Mouse (Mus musculus): Measurements from ENCODE around the gene Rbm17.
"Not testable (repeated sequence)": the region's sequence is repeated elsewhere in the genome, so short reads cannot be mapped to it uniquely, and the experiment has no call there.

The Rbm17 gene

DNA sequence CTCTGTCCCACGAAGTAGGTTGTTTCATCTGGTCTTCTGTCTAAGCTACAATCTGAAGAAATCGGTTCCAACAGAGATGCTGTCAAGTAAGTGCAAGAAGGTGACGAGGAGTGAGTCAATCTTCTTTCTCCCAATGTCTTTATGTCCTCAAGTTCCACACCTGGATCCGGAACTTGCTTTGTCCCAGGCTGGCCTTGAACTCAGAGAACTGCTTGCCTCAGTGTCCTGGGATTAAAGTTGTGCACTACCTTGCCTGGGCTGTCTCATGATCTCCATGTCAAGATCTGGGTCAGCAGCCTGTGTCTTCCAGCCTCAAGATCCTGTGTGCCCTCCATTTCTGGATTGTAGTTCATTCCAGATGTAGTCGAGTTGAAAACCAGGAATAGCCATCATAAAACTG is at the start of gene Rbm17:
Gene Rbm17 (minus strand): TSS at position 101 of the 400 bp plus-strand sequence.
- DNase-seq (ENCODE audit: low read depth): peak; percentile 21

DNA sequence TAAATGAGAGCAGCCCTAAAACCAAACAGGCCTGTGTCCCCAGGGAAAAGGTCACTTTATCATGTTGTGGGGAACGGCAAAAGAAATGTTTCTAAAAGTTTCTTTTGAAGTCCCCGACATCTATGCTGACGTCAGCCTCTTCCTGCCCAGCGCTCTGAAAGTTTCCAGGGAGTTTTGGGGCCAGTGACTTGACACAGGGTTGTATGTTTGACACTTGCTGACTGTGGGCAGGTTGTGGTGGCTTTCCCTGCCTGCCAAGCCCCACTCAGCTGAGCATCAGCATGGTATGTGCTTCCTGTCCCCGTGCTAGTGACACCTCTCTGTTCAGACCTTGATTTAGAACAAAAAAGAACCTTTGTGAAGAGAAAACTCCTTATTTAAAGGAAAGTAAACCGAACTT is 49.4 kb upstream of the Rbm17 start:
- DNase-seq (ENCODE audit: low read depth): peak; percentile 95

DNA sequence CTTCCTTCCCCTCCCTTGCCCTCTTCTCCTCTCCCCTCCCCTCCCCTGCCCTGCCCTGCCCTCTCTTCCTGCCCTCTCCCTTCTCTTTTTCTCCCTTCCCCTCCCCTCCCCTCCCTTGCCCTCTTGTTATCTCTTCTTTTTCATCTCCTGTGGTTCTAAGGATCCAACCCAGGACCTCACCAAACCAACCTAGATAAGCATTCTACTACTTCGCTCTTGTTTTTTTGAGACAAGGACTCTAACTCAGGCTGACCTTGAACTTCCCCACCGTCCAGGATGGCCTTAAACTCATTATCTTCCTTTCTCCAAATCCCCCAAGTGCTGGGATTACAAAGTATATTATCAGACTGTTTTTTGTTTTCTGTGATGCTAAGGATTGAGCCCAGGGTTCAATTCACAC is 48.8 kb upstream of the Rbm17 start:
- DNase-seq (ENCODE audit: low read depth): peak; percentile 79

DNA sequence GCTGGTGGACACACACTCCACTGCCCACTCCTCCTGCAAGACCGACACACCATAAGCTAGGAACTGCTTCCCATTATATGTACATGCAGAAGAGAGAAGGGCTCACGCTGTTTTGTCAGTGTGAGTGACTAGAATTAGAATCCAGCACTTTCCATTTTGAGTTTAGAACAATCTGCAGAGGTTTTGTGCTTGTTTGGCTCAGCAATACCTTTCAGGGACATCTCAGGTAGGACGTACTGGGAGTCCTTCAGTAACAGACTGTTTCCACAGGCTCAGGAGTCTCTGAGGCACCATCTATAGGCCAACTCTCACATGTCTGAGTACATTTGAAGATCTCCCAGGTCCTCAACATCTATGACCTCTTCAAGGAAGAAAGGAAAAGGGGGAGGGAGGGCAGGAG is 48.2 kb upstream of the Rbm17 start:
- peak; percentile 67 for DNase-seq (ENCODE audit: low read depth)

DNA sequence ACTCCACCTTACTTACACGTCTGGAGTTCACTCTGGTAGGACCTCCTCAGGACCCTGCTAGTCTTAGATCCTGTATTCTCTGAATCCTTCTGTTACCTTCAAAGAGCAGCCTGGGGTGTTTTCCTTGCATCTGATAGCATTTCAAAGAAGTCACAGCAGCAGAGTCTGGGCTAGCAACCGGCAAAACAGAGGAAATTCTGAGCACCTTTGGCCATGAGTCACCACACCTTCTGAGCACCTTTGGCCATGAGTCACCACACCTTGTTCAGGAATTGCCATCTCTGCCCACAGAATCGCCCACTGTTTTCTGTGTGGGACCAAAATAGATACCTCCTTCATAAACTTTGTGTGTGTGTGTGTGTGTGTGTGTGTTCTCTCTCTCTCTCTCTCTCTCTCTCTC is 47.5 kb upstream of the Rbm17 start:
- DNase-seq (ENCODE audit: low read depth): peak; percentile 87

DNA sequence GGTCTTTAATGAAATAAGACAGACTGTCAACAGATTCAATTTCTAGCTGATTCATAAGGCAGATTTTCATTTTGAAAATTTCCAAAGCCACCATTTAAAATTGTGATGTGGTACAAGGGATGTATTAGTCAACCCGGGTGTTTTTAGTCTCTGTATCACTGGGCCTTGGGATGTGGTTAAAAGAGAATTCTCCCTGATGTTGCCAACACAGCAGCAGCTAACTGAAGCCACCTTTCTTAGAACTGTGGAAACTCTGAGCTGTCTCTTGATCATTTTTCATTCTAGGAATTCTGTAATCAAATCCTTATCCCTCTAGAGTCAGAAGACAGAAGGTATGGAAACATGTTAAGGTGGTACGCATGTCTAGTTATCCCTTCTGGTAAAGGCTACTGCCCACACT is 41.3 kb upstream of the Rbm17 start:
- DNase-seq (ENCODE audit: low read depth): peak; percentile 80

DNA sequence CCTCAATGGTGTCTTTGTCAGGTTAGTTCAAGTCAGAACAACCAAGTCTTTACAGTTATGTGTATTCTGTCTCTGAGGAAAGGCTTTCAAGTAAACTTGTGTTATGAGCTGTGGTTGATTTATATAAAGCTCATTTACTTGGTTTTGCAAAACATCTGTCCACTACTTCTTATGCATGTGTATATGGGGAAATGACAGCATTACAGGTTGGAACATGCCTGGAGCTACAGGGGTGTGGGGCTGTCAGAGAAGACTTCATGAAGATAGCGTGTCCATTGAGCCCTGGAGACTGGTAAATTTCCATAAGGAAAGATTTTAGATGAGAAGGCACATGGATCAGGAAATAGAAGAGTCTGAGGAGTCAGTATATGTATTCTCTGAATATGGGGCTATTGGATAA is 40.1 kb upstream of the Rbm17 start:
- DNase-seq (ENCODE audit: low read depth): no peak

DNA sequence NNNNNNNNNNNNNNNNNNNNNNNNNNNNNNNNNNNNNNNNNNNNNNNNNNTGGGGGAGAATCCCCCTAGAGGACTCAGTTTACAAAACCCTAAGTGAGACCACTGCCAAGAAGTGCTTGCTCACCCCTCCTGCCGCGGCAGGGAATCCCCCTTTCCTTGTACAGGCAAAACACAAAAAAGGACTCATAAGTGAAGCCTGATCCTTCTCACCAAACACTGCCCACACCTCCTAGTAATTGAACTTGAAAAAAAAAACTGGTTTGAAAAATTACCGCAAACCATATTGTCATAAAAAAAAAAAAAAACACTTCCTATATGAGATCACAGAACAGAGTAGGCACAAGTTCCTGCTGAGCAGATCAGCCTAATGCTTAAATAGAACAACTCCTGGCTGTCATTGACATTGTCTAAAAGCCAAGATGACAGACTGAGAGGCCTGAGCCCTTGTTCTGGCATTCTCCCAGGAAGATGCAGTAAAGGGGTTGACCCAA is 38.5 kb upstream of the Rbm17 start, which contains the start of gene Il2ra:
Gene Il2ra (plus strand): TSS at position 357 of the 491 bp plus-strand sequence.
- DNase-seq (ENCODE audit: low read depth): peak; percentile 88

DNA sequence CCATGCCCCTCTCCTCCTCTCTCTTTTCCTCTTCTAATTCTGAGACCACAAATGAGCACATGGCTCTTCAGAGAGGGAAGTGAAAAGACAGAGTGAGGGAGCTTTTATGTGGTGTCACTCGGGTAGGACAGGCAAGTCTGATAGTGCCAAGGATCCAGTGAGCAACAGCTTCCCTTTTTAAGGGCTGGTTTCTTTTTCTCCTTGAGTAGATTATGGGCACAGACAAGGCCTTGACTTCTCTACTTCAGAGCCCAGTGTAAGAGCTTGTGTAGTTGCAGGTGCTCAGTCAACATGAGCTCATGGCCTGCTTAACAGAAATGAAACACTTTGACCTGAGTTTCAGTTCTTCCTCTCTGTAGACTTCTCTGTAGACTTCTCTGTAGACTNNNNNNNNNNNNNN is 33.2 kb upstream of the Rbm17 start:
- peak; percentile 78 for DNase-seq (ENCODE audit: low read depth)

DNA sequence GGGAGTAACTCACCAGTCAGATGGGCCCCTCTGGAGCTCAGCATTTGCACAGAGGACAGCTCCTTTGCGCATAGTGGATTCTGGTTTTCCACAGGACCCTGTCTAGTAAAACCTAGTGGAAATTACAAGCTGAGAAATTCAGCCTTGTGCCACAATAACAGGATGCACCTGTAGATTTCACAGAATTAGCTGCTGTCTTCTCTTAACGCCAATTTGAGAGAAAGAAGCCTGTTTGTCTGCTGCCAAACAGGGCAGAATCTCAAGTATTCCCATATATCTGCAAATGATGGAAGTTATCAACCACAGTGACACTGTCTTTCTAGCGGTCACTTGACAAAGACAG is 32.2 kb upstream of the Rbm17 start:
- DNase-seq (ENCODE audit: low read depth): no peak

DNA sequence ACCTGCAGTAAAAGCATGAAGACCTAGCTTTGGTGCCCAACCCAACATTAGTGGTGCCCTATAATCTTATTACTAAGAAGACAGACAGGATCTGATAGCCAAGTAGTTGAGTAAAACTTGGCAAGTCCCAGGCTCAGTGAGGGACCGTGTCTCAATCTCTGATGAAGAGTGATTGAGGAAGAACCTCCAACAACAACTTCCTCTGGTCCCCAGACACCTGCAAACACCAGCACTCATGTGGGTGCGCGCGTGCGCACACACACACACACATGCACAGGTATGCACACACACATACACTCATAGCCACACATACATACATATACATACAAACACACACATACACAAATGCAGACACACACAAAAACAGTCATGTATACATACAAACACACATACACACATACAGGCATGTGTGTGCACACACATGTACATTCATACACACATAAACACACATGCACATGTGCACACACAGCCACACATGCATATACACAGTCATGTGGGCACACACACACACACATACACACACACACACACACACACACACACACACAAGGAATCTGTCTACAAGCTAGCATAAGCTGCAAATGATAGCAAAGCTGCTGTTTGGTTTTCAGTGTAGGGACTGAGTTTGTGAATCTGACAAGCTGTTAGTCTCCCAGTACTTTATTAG is 31.7 kb upstream of the Rbm17 start:
- DNase-seq (ENCODE audit: low read depth): peak; percentile 76

DNA sequence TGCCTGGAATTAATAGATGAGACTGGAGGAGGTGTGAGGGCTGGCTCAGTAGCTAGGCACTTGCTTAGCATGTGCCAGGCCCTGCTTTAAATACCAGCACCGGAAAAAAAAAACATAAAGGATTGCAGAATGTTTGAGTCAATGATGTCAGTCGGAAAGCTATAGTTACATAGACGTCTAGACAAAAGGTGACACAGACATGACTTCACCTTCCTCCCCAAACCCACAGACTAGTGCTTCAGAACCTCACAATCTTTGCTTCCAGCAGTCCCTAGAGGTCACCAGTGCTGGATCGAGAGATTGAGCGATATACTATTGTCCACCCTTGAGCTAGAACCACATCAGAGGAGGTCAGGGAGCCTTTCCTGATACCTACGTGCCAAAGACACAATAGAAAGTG is 31.1 kb upstream of the Rbm17 start:
- peak; percentile 76 for DNase-seq (ENCODE audit: low read depth)

DNA sequence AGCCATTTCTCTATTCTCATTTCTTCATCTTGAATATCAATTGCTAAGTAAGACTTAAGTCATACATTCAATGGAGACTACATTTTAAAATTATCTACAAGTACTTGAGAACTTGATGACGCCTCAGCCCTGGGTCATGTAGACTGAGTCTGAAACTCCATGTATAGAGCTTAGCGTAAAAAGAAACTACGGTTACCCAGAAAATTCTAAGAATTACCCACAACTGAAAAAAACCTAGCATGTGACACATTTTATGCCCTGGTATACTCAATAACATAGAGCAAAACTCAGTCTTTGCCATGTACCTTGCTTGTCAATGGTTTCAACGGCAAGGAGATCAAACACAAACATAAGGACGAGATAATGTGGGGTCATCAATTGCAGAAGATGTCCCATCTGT is 21.9 kb upstream of the Rbm17 start, which contains the start of gene Gm17490:
Gene Gm17490 (minus strand): TSS at position 375 of the 400 bp plus-strand sequence.
- DNase-seq (ENCODE audit: low read depth): peak; percentile 82

DNA sequence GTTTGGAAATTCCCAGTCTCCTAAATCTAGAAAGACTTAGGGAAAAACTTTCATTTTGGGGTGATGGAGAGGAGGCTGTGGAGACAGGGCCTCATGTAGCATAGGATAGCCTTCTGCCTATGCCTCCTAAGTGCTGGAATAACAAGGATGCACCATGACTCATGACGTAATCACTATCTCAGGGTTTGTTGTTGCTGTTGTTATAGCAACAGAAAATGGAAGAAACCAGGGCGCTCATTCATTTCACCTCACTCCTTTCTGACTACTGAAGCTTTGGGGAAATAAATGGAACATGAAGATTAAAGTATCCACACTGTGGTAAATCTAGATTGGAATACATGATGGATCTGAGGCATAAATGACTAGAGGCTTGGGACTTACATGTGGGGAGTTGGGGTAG is 19.8 kb upstream of the Rbm17 start:
- peak; percentile 82 for DNase-seq (ENCODE audit: low read depth)

DNA sequence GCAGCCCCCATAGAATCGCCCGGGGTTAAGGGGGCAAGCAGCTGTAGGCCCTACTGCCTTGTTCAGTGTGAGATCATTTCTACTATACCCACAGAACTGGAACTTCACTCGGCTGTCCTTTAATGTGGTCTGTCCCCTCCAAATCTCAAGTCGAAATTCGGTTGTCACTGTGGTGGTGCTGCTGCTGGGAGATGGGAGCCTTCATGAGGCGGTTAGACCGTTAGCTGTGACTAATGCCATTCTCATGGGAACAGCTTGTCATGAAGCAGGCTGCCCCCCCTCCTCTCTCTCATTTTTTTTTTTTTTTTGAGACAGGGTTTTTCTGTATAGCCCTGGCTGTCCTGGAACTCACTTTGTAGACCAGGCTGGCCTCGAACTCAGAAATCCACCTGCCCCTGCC is 19.2 kb upstream of the Rbm17 start:
- DNase-seq (ENCODE audit: low read depth): no peak

DNA sequence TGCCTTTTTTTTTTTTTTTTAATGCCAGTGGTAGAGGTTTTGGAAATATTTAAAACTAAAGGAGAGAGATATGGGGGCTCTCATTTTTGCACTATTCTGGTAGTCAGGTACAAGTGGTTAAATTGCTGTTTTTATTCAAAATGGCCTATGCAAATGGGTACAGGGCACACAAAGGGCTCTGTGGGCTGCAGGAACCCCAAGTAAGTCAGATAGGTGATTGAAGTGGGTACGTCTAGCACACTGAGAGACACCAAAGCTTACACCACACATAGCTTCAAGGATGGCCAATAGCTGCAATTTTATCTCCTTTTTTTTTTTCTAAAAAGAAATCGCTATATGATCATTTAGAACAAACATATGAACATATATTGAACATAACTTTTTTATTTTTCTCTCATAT is 15.6 kb upstream of the Rbm17 start:
- DNase-seq (ENCODE audit: low read depth): no peak

DNA sequence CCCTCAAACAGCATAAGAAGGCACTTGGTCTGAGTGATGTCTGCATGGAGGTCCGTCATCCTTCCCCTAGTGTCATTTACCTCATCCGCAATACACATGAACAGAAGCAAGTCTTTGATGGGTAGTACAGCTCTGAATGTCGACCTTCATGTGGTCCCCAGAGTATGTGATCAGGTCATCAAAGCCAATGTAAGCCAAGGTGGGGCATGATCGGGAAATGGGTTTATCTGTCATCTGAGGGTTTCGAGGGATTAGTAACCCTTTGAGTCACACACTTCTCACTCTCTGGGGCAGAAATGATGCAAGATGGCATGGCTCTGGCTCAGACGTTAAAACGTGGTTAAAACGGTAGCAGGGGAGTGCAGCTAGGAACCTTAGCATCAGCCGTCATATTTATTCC is 12.9 kb upstream of the Rbm17 start:
- DNase-seq (ENCODE audit: low read depth): peak; percentile 83

DNA sequence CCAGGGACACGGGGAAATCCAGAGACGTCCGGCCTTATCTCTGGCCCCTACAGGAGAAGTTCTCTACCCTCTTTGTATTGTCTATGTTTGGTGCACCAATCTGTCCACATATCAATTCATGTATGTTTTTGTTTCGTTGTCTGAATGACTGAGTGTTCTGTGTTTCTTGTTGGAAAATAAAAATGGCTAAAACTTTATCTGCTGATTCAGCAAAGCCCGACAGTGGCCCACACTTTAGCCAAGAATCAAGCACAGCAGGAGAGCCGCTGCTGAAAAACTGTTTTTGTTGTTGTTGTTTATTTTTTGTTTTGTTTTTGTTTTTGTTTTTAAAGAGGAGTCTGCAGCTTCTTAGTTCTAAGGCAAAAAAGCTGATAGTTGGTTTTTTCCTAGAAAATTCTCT is 9.0 kb upstream of the Rbm17 start:
- DNase-seq (ENCODE audit: low read depth): not testable (repeated sequence)

DNA sequence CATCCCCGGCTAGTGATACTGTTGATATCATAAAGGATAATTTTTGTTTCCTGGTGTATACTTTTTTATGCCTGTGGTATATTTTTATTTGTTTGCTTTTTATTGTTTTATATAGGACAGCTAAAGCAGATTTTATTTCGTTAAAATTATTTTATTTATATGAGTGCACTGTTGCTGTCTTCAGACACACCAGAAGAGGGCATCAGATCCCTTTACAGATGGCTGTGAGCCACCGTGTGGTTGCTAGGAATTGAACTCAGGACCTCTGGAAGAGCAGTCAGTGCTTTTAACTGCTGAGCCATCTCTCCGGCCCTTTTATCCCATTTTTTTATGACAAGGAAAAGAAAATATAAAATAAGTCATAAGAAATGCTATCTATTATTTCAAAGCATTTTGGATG is 2.8 kb upstream of the Rbm17 start:
- DNase-seq (ENCODE audit: low read depth): not testable (repeated sequence)

DNA sequence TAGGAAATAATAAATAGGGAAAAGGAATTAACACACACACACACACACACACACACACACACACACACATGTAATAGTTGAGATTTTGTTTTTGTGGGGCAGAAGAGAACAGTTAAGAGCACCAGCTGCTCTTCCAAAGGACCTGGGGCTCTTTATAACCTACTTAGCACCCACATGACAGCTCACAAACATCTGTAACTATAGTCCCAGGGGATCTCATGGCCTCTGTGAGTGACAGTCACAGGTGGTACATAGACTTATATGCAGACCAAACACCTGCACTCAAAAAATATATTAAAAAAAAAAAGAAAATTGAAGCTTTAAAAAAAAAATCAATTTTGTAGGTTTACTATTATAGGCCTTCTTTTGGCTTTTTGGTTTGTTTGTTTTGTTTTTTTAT is 958 bp upstream of the Rbm17 start:
- no peak for DNase-seq (ENCODE audit: low read depth)

DNA sequence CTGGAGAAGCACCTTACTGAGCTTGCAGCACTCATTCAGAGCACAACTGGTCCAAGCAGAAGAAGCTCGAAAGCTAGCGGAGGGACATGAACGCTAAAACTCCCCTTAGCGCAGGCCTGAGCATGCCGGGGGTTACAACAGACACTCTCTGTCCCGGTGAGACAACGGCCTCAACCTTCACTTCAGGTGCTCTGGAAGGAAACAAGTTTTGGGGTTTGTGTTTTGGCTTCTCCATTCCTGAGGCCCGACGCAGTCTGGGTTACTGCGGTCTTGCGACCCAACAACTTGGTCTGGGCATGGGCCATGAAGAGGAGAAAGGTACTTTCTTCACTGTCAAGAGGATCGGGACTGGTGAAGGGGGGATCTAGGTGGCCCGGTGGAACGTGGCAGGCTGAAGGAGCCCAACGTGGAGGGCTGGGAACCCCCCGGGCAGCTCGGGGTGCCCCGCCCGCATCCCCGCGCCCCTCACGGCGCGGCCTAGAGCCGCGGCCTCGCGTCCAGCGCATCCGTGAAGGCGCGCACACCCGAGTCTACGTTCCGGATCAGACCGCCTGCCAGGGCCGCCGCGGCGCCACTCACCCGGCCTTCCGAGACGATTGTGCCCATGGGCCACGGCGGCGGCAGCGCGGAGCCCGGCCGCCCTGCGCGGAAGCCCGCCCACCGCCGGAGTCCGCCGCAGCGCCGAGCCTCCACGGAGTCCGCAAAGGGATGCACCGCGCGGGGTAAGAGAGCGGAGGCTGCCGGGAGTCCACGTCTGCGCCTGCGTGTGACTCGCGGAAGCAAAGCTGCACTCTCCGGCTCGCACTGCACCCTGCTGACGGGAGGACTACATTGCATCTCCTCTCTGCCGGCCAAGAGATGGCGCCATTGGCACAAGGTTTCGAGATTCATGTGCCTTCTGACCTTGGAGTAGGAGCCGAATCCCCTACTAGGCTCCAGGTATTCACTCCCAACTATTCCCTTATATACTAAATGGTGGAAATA is 1.2 kb downstream of the Rbm17 start:
- DNase-seq (ENCODE audit: low read depth): peak; percentile 98

DNA sequence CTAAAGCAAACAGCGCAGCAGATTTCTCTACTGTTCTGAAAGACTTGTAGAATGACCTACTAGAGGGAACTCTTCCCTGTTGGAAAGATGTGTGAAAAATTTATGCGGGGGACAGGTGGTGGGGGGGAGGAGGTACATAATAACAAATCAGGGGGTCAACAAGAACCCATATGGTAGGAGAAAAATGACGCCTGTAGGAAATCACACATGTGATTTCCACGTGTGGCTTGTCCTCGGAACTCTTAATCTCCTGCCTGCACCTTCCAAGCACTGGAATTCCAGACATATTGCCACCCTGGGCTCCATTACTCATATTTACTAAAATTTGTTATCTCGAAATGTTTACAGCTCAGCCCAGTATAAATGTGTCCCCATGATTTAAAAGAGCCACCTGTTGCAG is 2.2 kb downstream of the Rbm17 start:
- DNase-seq (ENCODE audit: low read depth): no peak

DNA sequence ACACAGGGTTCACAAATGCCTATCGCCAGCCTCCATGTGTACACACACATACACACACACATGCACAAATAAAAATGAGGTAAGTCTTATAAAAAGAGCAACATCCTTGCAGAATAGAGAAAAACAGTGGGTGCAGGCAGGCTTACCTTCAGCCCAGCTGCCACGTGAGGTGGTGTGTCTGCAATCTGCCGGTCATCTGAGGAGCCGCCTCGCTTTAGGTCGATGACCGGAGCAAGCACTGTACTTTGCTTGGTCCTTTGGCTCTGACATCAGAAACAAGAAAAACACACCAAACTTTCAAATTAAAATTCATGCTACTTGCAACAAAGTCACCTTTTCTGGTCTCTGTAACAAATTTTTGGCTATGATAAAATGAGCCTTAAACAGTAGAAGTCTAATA is 6.0 kb downstream of the Rbm17 start:
- no peak for DNase-seq (ENCODE audit: low read depth)
